Mouse (Mus musculus): Measurements from ENCODE around the gene Zfp697. TPM values are rescaled to one million over a fixed set of nuclear protein-coding genes. Genes with fewer than 3 reads are reported as not detected.

The Zfp697 gene
- polyA plus RNA-seq, 1 experiment from 2014 or later = 12.1 TPM

DNA sequence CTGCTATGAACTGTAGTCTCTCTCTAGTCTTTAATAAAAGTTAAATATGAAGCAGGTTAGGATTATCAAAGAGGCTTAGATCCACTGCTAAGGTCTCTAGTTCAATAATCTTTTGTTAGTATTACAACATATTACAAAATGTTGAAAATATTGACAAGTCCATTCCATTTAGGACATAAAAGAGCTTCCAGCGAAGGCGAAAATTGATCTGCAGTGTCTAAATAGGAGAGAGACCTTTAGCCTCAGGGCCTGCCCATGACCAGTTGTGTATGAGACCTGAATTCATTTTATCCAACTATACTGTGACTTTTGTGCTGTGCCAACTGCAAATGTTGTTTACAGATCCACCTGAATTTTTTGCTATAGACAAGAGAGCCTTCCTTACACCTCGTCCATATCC lies 247.4 kb downstream of the Zfp697 start:
- H3K36me3 ChIP-seq (ENCODE audit: control insufficient read depth, insufficient read depth, low read length) = no peaks in the 10 kb centered on the region
- H3K9ac ChIP-seq (ENCODE audit: low read depth, low read length) = no peak overlapping the region
- 67% methylated on average over 3 of the region's 3 CpGs for WGBS (ENCODE audit: insufficient replicate concordance)
- H3K4me3 ChIP-seq (ENCODE audit: low read depth, low read length) = no peak overlapping the region
- H3K27ac ChIP-seq (ENCODE audit: low read depth, low read length) = no peak overlapping the region
- no peaks in the 10 kb centered on the region for H3K9me3 ChIP-seq (replicated peaks; ENCODE audit: control insufficient read depth, low read length)
- H3K4me1 ChIP-seq (ENCODE audit: control insufficient read depth, insufficient read depth, low read length) = no peaks in the 10 kb centered on the region
- no peak overlapping the region for H3K4me2 ChIP-seq
- ATAC-seq (replicated peaks; ENCODE audit: insufficient number of reproducible peaks, low FRiP score, low TSS enrichment) = no peak
- no peaks in the 10 kb centered on the region for H3K27me3 ChIP-seq (ENCODE audit: control insufficient read depth, insufficient read depth, low read length)

DNA sequence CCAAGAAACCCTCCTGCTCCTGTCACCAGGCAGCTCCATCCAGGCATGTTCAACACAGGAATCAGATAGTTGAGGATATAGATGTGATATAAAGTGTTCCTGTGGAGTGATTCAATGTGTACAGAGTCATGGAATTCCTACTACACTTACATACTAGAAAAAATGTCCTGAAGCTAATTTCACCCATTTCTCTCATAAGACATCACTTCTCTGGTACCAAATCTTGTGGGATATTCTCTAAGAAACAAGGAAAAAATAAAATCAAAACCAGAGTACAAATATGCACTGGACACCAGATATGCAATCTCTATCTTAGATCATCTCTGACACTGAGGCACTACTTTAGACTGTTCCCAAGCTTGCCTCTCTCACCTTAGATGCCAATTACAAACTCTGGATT lies 247.9 kb downstream of the Zfp697 start, which contains the start of gene Hsd3b5:
Hsd3b5 (minus strand) TSS at position 101 of the 400 bp plus-strand sequence.
- Histone ChIP-seq H3K9me3 (replicated peaks; ENCODE audit: control insufficient read depth, low read length) (no peaks in the 10 kb centered on the region), H3K4me3 (ENCODE audit: low read depth, low read length) (no peak within 1 kb of the TSS), H3K27ac (ENCODE audit: low read depth, low read length) (no peak within 1 kb of the TSS), H3K4me2 (no peak within 1 kb of the TSS), H3K36me3 (ENCODE audit: control insufficient read depth, insufficient read depth, low read length) (no peaks in the 10 kb centered on the region), H3K27me3 (ENCODE audit: control insufficient read depth, insufficient read depth, low read length) (no peaks in the 10 kb centered on the region), H3K9ac (ENCODE audit: low read depth, low read length) (no peak within 1 kb of the TSS), H3K4me1 (ENCODE audit: control insufficient read depth, insufficient read depth, low read length) (no peaks in the 10 kb centered on the region)
- ATAC-seq (replicated peaks; ENCODE audit: insufficient number of reproducible peaks, low FRiP score, low TSS enrichment) = no peak

DNA sequence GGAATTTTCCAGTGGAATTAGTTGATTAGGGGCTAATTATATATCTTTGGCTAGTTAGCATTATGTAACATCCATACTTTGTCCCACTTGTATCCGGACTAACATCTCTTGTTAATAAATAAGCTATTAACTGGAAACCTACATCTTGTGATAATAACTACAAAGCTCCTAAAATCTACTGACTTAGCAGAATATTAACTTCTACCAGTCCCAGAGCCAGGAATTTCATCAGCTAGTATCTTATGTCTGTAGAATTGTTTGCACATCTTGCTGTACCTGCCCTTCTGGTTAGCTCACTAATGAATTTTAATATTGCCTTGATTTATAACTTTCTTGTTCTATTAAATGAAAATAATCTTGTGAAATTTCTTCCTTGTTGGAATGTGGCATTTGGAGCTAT lies 252.9 kb downstream of the Zfp697 start:
- Histone ChIP-seq H3K36me3 (ENCODE audit: control insufficient read depth, insufficient read depth, low read length) (no peaks in the 10 kb centered on the region), H3K4me1 (ENCODE audit: control insufficient read depth, insufficient read depth, low read length) (no peaks in the 10 kb centered on the region), H3K4me2 (no peak overlapping the region), H3K9ac (ENCODE audit: low read depth, low read length) (no peak overlapping the region), H3K27ac (ENCODE audit: low read depth, low read length) (no peak overlapping the region), H3K27me3 (ENCODE audit: control insufficient read depth, insufficient read depth, low read length) (no peaks in the 10 kb centered on the region), H3K9me3 (replicated peaks; ENCODE audit: control insufficient read depth, low read length) (no peaks in the 10 kb centered on the region), H3K4me3 (ENCODE audit: low read depth, low read length) (no peak overlapping the region)
- 80% methylated on average over 1 of the region's 1 CpGs for WGBS (ENCODE audit: insufficient replicate concordance)
- no peak for ATAC-seq (replicated peaks; ENCODE audit: insufficient number of reproducible peaks, low FRiP score, low TSS enrichment)

DNA sequence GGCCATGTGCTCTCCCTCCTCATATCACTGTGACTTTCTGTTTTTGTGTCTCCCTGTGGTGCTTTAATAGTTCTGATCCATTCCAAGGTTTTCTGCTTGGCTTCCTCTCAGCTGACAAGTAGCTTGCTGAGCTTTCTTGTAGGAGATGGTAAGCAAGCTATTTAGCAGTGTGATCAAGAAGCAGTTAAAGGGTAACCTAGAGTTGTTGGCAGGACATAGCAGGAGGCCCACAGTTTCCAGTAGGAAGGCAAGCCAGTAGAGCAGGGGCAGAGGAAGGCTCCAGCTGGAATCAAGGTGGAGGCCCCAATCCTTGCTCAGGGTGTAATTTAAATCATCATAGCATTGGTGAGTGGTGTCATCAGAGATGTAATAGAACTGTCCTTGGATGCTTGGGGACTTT lies 298.5 kb downstream of the Zfp697 start:
- Histone ChIP-seq H3K27me3 (ENCODE audit: control insufficient read depth, insufficient read depth, low read length) (no peaks in the 10 kb centered on the region), H3K9ac (ENCODE audit: low read depth, low read length) (no peak overlapping the region), H3K4me3 (ENCODE audit: low read depth, low read length) (no peak overlapping the region), H3K4me1 (ENCODE audit: control insufficient read depth, insufficient read depth, low read length) (no peaks in the 10 kb centered on the region), H3K27ac (ENCODE audit: low read depth, low read length) (no peak overlapping the region), H3K9me3 (replicated peaks; ENCODE audit: control insufficient read depth, low read length) (no peaks in the 10 kb centered on the region), H3K4me2 (no peak overlapping the region), H3K36me3 (ENCODE audit: control insufficient read depth, insufficient read depth, low read length) (no peaks in the 10 kb centered on the region)
- ATAC-seq (replicated peaks; ENCODE audit: insufficient number of reproducible peaks, low FRiP score, low TSS enrichment) = no peak

DNA sequence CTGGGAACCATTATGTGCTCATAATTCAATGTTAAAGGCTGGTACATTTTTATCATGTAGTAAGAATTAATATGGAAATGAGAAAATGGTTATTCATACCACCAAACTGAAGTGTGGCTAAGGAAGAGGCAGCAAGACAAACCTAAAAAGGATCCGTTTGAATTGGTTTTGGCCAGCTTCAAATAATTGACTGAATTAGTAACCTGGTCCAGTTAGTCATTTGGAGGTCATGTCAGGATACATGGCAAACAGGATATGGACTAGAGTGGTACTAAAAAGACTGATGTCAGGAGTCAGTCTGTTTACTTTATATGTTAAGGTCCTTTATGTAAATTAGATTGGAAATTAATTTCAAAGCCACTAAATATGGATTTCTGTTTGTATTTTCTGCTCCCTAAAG lies 300.1 kb downstream of the Zfp697 start:
- no peak overlapping the region for H3K4me2 ChIP-seq
- WGBS (ENCODE audit: insufficient replicate concordance) = 67% methylated on average over 1 of the region's 1 CpGs
- H3K4me1 ChIP-seq (ENCODE audit: control insufficient read depth, insufficient read depth, low read length) = no peaks in the 10 kb centered on the region
- H3K4me3 ChIP-seq (ENCODE audit: low read depth, low read length) = no peak overlapping the region
- H3K9me3 ChIP-seq (replicated peaks; ENCODE audit: control insufficient read depth, low read length) = no peaks in the 10 kb centered on the region
- H3K9ac ChIP-seq (ENCODE audit: low read depth, low read length) = no peak overlapping the region
- H3K27ac ChIP-seq (ENCODE audit: low read depth, low read length) = no peak overlapping the region
- H3K27me3 ChIP-seq (ENCODE audit: control insufficient read depth, insufficient read depth, low read length) = no peaks in the 10 kb centered on the region
- no peaks in the 10 kb centered on the region for H3K36me3 ChIP-seq (ENCODE audit: control insufficient read depth, insufficient read depth, low read length)
- ATAC-seq (replicated peaks; ENCODE audit: insufficient number of reproducible peaks, low FRiP score, low TSS enrichment) = no peak

DNA sequence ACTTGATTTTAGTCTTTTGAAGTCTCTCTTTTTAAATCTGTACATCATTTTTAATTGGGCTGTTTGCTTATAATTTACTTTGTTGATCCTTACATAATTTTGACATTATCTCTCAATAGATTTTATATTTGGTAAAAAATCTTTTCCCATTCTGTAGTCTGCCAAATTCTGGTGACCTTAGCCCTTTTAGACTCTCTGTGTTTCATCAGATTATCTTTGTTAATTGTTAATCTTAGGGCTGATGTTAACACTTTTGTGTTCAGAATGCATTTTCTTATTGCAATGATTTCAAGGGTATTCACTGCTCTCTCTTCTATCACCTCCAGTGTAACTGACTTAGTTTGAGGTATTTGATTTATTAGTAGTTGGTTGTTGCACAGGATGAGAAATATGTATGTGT lies 338.5 kb downstream of the Zfp697 start:
- no peaks in the 10 kb centered on the region for H3K36me3 ChIP-seq (ENCODE audit: control insufficient read depth, insufficient read depth, low read length)
- no peak overlapping the region for H3K4me2 ChIP-seq
- no peaks in the 10 kb centered on the region for H3K9me3 ChIP-seq (replicated peaks; ENCODE audit: control insufficient read depth, low read length)
- no peak overlapping the region for H3K27ac ChIP-seq (ENCODE audit: low read depth, low read length)
- H3K4me1 ChIP-seq (ENCODE audit: control insufficient read depth, insufficient read depth, low read length) = no peaks in the 10 kb centered on the region
- H3K4me3 ChIP-seq (ENCODE audit: low read depth, low read length) = no peak overlapping the region
- ATAC-seq (replicated peaks; ENCODE audit: insufficient number of reproducible peaks, low FRiP score, low TSS enrichment) = no peak
- no peaks in the 10 kb centered on the region for H3K27me3 ChIP-seq (ENCODE audit: control insufficient read depth, insufficient read depth, low read length)
- H3K9ac ChIP-seq (ENCODE audit: low read depth, low read length) = no peak overlapping the region

DNA sequence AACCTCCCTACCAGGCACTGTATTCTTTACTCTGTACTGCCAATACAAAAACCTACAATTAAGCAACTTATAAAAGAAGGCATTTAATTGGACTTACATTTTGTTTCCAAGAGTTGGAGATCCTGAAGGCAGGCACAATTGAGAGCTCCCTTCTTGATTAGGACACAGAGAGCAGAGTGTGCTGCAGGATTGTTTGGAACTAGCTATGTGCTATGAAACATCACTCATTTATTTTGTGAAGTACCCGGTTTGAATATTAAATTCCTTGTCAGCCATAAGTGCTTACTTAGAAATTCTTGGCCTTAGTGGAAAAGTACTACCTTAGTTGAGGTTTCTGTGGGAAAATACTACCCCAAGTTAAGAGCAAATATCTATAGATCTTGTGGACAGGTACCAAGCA lies 342.1 kb downstream of the Zfp697 start, which contains the start of gene Hsd3b2:
Hsd3b2 (minus strand) TSS at position 168 of the 400 bp plus-strand sequence.
- Histone ChIP-seq H3K9ac (ENCODE audit: low read depth, low read length) (no peak within 1 kb of the TSS), H3K27me3 (ENCODE audit: control insufficient read depth, insufficient read depth, low read length) (no peaks in the 10 kb centered on the region), H3K4me2 (no peak within 1 kb of the TSS), H3K9me3 (replicated peaks; ENCODE audit: control insufficient read depth, low read length) (no peaks in the 10 kb centered on the region), H3K27ac (ENCODE audit: low read depth, low read length) (no peak within 1 kb of the TSS), H3K4me1 (ENCODE audit: control insufficient read depth, insufficient read depth, low read length) (no peaks in the 10 kb centered on the region), H3K4me3 (ENCODE audit: low read depth, low read length) (no peak within 1 kb of the TSS), H3K36me3 (ENCODE audit: control insufficient read depth, insufficient read depth, low read length) (no peaks in the 10 kb centered on the region)
- 56% methylated on average over 1 of the region's 1 CpGs for WGBS (ENCODE audit: insufficient replicate concordance)
- ATAC-seq (replicated peaks; ENCODE audit: insufficient number of reproducible peaks, low FRiP score, low TSS enrichment) = no peak

DNA sequence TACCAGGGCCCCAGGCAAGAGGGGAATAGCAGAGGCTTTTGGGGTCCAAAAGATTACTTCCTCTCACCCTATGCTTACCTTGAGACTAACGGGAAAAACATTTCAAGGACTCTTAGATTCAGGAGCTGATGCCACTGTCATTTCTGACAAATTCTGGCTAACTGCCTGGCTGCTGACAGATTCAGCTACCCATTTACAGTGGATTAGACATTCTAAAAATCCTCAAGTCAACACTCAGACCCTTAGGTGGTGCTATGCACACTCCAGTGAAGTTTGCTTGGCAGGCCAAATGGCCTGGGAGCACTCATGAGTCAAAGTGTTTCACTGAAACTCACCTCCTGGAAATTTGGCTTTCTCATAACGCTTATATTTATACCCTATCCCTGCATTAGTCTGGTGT lies 344.0 kb downstream of the Zfp697 start:
- Histone ChIP-seq H3K4me2 (no peak overlapping the region), H3K27me3 (ENCODE audit: control insufficient read depth, insufficient read depth, low read length) (no peaks in the 10 kb centered on the region)

DNA sequence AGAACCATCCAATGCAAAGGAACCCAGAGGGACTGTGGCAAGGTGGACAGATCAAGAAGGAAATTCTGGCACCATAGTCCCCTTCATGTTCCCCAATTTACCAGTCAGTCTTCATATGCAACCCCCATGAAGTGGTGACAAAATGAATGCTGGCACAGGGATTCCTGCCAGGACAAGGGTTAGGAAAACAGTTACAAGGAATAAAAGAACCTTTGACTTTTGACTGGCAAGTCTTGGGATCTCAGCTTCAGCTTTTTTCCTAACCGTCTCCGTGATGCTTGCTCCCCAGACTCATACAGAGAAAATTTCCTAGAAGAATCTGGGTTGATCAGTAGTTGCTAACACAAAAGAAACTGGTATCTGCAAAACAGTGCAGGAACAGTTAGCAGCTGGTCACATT lies 351.5 kb downstream of the Zfp697 start:
- no peak overlapping the region for H3K4me3 ChIP-seq (ENCODE audit: low read depth, low read length)
- ATAC-seq (replicated peaks; ENCODE audit: insufficient number of reproducible peaks, low FRiP score, low TSS enrichment) = no peak
- no peaks in the 10 kb centered on the region for H3K36me3 ChIP-seq (ENCODE audit: control insufficient read depth, insufficient read depth, low read length)
- WGBS (ENCODE audit: insufficient replicate concordance) = 74% methylated on average over 2 of the region's 2 CpGs
- no peak overlapping the region for H3K9ac ChIP-seq (ENCODE audit: low read depth, low read length)
- no peak overlapping the region for H3K27ac ChIP-seq (ENCODE audit: low read depth, low read length)
- no peaks in the 10 kb centered on the region for H3K9me3 ChIP-seq (replicated peaks; ENCODE audit: control insufficient read depth, low read length)
- H3K4me1 ChIP-seq (ENCODE audit: control insufficient read depth, insufficient read depth, low read length) = no peaks in the 10 kb centered on the region
- H3K27me3 ChIP-seq (ENCODE audit: control insufficient read depth, insufficient read depth, low read length) = no peaks in the 10 kb centered on the region
- no peak overlapping the region for H3K4me2 ChIP-seq

More for the DNA sequence above, 344.0 kb downstream of the Zfp697 start:
- H3K27ac ChIP-seq (ENCODE audit: low read depth, low read length) = no peak overlapping the region
- WGBS (ENCODE audit: insufficient replicate concordance) = 78% methylated on average over 2 of the region's 2 CpGs
- no peak overlapping the region for H3K9ac ChIP-seq (ENCODE audit: low read depth, low read length)
- no peak overlapping the region for H3K4me3 ChIP-seq (ENCODE audit: low read depth, low read length)
- H3K4me1 ChIP-seq (ENCODE audit: control insufficient read depth, insufficient read depth, low read length) = no peaks in the 10 kb centered on the region
- no peaks in the 10 kb centered on the region for H3K36me3 ChIP-seq (ENCODE audit: control insufficient read depth, insufficient read depth, low read length)
- no peaks in the 10 kb centered on the region for H3K9me3 ChIP-seq (replicated peaks; ENCODE audit: control insufficient read depth, low read length)
- ATAC-seq (replicated peaks; ENCODE audit: insufficient number of reproducible peaks, low FRiP score, low TSS enrichment) = no peak
